Mouse (Mus musculus): Measurements from ENCODE around the gene Vps33b. TPM values are rescaled to one million over a fixed set of nuclear protein-coding genes. Genes with fewer than 3 reads are reported as not detected.

Vps33b gene
- polyA plus RNA-seq, 1 experiment from 2014 or later, result 25.1 TPM

DNA sequence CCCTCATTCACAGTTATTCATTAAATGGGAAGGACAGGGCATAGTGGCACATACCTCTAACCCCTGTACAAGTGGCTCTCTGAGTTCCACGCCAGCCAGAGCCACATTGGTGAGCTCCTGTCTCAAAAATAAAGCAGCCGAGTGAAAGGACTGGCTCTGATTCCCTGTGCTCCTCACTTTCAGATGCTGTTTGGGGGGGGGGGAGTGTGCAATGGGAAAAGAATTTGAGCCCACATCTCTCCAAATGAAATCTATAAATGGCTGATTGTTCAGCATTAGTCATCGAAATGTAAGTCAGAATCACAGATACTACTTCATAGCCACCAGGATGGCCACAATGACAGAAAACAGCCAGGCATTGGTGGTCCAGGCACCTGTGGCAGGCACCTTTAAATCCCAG, 27.6 kb downstream of the Vps33b start:
- 84% methylated on average over 3 of the region's 3 CpGs for WGBS
- Histone ChIP-seq H3K4me1 (replicated peaks) (peaks cover 22% of the 10 kb centered on the region), H3K27ac (no peak overlapping the region), H3K4me2 (replicated peaks) (no peak overlapping the region), H3K9me3 (no peaks in the 10 kb centered on the region), H3K36me3 (peaks cover 7% of the 10 kb centered on the region; the same call in 1 of the 2 replicates), H3K9ac (replicated peaks) (0 out of 2 replicates have a peak overlapping the region, but pooled peaks have one; percentile 23), H3K4me3 (replicated peaks) (no peak overlapping the region), H3K27me3 (no peaks in the 10 kb centered on the region)
- no peak for ATAC-seq

- H3K4me2 ChIP-seq (replicated peaks), result no peak overlapping the region
- H3K4me3 ChIP-seq (replicated peaks), result no peak overlapping the region
- no peaks in the 10 kb centered on the region for H3K9me3 ChIP-seq
- 98% methylated on average over 4 of the region's 4 CpGs for WGBS
- no peak overlapping the region for H3K9ac ChIP-seq (replicated peaks)
- no peak overlapping the region for H3K27ac ChIP-seq
- peaks cover 22% of the 10 kb centered on the region for H3K4me1 ChIP-seq (replicated peaks)
- H3K36me3 ChIP-seq, result peaks cover 7% of the 10 kb centered on the region; the same call in 1 of the 2 replicates
- no peaks in the 10 kb centered on the region for H3K27me3 ChIP-seq
- no peak for ATAC-seq
Observed at GRCm38 (mm10) chr7:80298754-80299153, 29.3 kb downstream of the Vps33b start.

- H3K4me1 ChIP-seq (replicated peaks), result peaks cover 21% of the 10 kb centered on the region
- WGBS, result 93% methylated on average over 3 of the region's 3 CpGs
Observed at GRCm38 (mm10) chr7:80299568-80299967, 30.1 kb downstream of the Vps33b start.

DNA sequence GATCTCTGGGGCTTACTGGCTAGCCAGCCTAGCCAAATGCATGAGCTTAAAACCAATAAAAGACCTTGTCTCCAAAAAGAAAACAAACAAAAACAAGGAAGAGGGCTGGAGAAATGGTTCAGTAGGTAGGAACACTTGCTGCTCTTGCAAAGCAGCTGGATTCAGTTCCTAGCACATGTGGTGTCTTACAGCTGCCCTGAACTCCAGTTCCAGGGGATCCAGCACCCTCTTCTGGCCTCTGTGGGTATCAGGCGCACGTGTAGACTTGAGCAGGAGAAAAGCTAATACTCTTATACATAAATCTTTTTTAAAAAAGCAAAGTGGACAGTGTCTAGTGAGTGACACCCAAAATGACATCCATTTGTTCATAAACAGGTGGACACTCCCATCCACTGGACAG, 32.1 kb downstream of the Vps33b start:
- H3K9me3 ChIP-seq, result no peaks in the 10 kb centered on the region
- no peak overlapping the region for H3K27ac ChIP-seq
- H3K4me3 ChIP-seq (replicated peaks), result no peak overlapping the region
- no peak overlapping the region for H3K4me2 ChIP-seq (replicated peaks)
- H3K36me3 ChIP-seq, result peaks cover 32% of the 10 kb centered on the region
- 87% methylated on average over 2 of the region's 2 CpGs for whole genome bisulfite sequencing
- no peak overlapping the region for H3K9ac ChIP-seq (replicated peaks)
- H3K27me3 ChIP-seq, result no peaks in the 10 kb centered on the region
- ATAC-seq, result no peak
- peaks cover 6% of the 10 kb centered on the region for H3K4me1 ChIP-seq (replicated peaks)

More at GRCm38 (mm10) chr7:80299568-80299967, 30.1 kb downstream of the Vps33b start:
- no peak overlapping the region for H3K27ac ChIP-seq
- H3K36me3 ChIP-seq, result peaks cover 14% of the 10 kb centered on the region
- no peak for ATAC-seq
- no peak overlapping the region for H3K4me3 ChIP-seq (replicated peaks)
- H3K4me2 ChIP-seq (replicated peaks), result no peak overlapping the region
- H3K27me3 ChIP-seq, result no peaks in the 10 kb centered on the region
- no peaks in the 10 kb centered on the region for H3K9me3 ChIP-seq
- no peak overlapping the region for H3K9ac ChIP-seq (replicated peaks)

DNA sequence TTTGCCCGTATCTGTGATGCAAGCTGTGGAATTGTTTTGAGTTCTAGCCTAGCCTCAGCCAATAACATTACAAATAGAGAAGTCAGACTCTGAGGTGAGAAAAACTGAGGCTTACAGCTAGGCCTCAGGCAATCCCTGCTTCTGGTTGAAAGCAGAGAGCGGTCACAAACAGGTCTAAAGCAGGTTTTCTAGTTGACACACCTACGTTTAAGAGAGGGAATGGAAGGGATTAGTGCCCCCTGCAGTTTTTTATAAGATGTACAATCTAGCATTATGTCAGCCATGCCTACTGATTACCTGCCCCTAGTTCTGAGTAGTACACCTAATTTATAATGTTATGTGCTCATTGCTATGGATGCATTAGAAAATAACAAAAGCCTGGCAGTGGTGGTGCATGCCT, 38.3 kb downstream of the Vps33b start:
- Histone ChIP-seq H3K4me3 (replicated peaks) (no peak overlapping the region), H3K9me3 (no peaks in the 10 kb centered on the region), H3K4me1 (replicated peaks) (no peaks in the 10 kb centered on the region), H3K27ac (no peak overlapping the region), H3K4me2 (replicated peaks) (no peak overlapping the region), H3K9ac (replicated peaks) (no peak overlapping the region), H3K36me3 (peaks cover 73% of the 10 kb centered on the region), H3K27me3 (no peaks in the 10 kb centered on the region)
- 84% methylated on average over 3 of the region's 3 CpGs for WGBS
- ATAC-seq, result no peak

DNA sequence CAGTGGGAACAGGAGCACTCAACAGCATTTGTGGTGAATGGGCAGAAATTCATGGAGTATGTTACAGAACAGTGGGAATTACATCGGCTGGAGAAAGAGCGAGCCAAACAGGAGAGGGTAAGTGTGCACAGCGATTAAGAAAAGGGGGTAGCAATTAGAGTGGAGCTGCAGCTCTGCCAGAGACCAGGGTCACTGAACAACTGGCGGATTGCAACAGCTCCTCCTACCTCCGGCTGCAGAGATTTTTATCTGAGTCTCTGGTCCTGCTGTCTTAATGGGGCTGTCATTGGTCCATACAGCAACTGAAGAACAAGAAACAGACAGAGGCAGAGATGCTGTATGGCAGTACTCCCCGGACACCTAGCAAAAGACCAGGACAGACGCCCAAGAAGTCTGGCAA, 41.3 kb downstream of the Vps33b start:
- WGBS, result 88% methylated on average over 7 of the region's 7 CpGs
- Histone ChIP-seq H3K27ac (no peak overlapping the region), H3K4me1 (replicated peaks) (no peaks in the 10 kb centered on the region), H3K27me3 (no peaks in the 10 kb centered on the region), H3K9me3 (no peaks in the 10 kb centered on the region), H3K4me3 (replicated peaks) (no peak overlapping the region), H3K4me2 (replicated peaks) (no peak overlapping the region), H3K9ac (replicated peaks) (no peak overlapping the region), H3K36me3 (peaks cover 85% of the 10 kb centered on the region)
- no peak for ATAC-seq

GRCm38 (mm10) chr7:80315733-80316132, 46.3 kb downstream of the Vps33b start:
- Histone ChIP-seq H3K27ac (no peak overlapping the region), H3K36me3 (peaks cover 83% of the 10 kb centered on the region), H3K9me3 (no peaks in the 10 kb centered on the region), H3K4me3 (replicated peaks) (no peak overlapping the region), H3K4me2 (replicated peaks) (no peak overlapping the region), H3K9ac (replicated peaks) (no peak overlapping the region), H3K27me3 (no peaks in the 10 kb centered on the region), H3K4me1 (replicated peaks) (no peaks in the 10 kb centered on the region)
- no peak for ATAC-seq
- 88% methylated on average over 2 of the region's 2 CpGs for WGBS

DNA sequence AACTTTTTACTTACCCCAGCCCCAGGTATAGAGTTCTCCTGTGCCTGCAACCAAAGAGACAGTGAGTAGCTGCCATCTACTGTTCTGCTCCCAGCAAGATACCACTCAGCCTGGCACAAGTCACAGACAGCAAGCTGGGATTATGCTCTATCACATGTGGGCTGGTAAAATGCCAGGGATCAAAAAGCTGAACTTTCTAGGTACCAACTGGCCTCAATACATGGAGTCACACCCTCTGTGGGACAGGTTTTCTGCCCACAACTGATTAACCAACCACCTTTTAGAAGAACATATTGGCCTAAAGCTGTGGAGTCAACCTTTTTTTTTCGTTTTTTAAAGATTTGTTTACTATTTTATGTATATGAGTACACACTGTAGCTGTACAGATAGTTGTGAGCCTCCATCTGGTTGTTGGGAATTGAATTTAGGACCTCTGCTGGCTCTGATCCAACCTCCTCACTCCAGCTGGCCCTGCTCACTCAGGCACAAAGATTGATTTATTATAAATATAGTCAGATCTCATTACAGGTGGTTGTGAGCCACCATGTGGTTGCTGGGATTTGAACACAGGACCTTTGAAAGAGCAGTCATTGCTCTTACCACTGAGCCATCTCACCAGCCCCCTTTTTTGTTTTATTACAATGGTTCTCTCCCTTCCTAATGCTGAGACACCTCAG, 48.1 kb downstream of the Vps33b start:
- Histone ChIP-seq H3K9ac (replicated peaks) (no peak overlapping the region), H3K36me3 (peaks cover 72% of the 10 kb centered on the region), H3K27ac (no peak overlapping the region), H3K4me3 (replicated peaks) (no peak overlapping the region), H3K27me3 (no peaks in the 10 kb centered on the region), H3K4me1 (replicated peaks) (peaks cover 4% of the 10 kb centered on the region), H3K4me2 (replicated peaks) (no peak overlapping the region), H3K9me3 (no peaks in the 10 kb centered on the region)
- no peak for ATAC-seq
- WGBS, result 70% methylated on average over 1 of the region's 1 CpGs

GRCm38 (mm10) chr7:80318670-80319069, 49.2 kb downstream of the Vps33b start:
- peaks cover 61% of the 10 kb centered on the region for H3K36me3 ChIP-seq
- peaks cover 15% of the 10 kb centered on the region for H3K4me1 ChIP-seq (replicated peaks)
- peak overlapping the region; percentile 41; the same call in 1 of the 2 replicates for H3K9ac ChIP-seq (replicated peaks)
- H3K27ac ChIP-seq, result no peak overlapping the region
- H3K9me3 ChIP-seq, result no peaks in the 10 kb centered on the region
- no peak for ATAC-seq
- no peaks in the 10 kb centered on the region for H3K27me3 ChIP-seq
- no peak overlapping the region for H3K4me2 ChIP-seq (replicated peaks)
- 90% methylated on average over 4 of the region's 4 CpGs for WGBS
- H3K4me3 ChIP-seq (replicated peaks), result no peak overlapping the region

GRCm38 (mm10) chr7:80319846-80320496, 50.5 kb downstream of the Vps33b start:
- H3K4me2 ChIP-seq (replicated peaks), result no peak overlapping the region
- H3K27ac ChIP-seq, result no peak overlapping the region
- ATAC-seq, result no peak
- no peak overlapping the region for H3K4me3 ChIP-seq (replicated peaks)
- H3K27me3 ChIP-seq, result no peaks in the 10 kb centered on the region
- WGBS, result 86% methylated on average over 19 of the region's 19 CpGs
- peaks cover 49% of the 10 kb centered on the region for H3K36me3 ChIP-seq
- peaks cover 17% of the 10 kb centered on the region for H3K4me1 ChIP-seq (replicated peaks)
- H3K9ac ChIP-seq (replicated peaks), result 0 out of 2 replicates have a peak overlapping the region, but pooled peaks have one; percentile 6
- no peaks in the 10 kb centered on the region for H3K9me3 ChIP-seq

DNA sequence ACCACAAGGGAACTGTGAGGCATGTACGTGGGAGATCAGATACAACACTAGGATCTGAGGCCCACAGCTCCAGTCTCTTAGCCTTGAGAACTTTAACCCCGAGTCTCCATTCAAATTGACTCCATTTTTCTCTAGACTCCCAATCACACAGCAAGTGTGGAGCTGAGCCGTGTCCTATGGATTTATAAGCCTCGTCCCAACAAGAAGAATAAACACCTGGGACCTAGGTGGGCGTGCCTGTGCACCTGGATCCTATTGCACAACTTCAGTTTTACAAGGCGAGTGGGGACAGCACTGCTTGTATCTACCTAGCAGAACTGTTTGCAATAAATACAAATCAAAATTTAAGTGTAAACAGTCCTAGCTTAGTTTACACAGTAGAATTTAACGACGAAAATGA, 53.9 kb downstream of the Vps33b start:
- no peak for ATAC-seq
- peaks cover 61% of the 10 kb centered on the region for H3K36me3 ChIP-seq
- 22% methylated on average over 8 of the region's 8 CpGs for WGBS

GRCm38 (mm10) chr7:80324043-80324815, 54.8 kb downstream of the Vps33b start, which contains the start of gene Rccd1:
Gene Rccd1, minus strand, starts transcription at chr7:80324454.
- Histone ChIP-seq H3K27me3 (no peaks in the 10 kb centered on the region), H3K36me3 (peaks cover 63% of the 10 kb centered on the region), H3K4me2 (replicated peaks) (peak within 1 kb of the TSS; percentile 78), H3K27ac (peak within 1 kb of the TSS; percentile 84), H3K4me1 (replicated peaks) (peaks cover 21% of the 10 kb centered on the region), H3K9ac (replicated peaks) (peak within 1 kb of the TSS; percentile 70), H3K9me3 (no peaks in the 10 kb centered on the region), H3K4me3 (replicated peaks) (peak within 1 kb of the TSS; percentile 64)
- ATAC-seq, result peak; percentile 99
- 2% methylated on average over 38 of the region's 38 CpGs for WGBS

More for the DNA sequence above, 53.9 kb downstream of the Vps33b start:
- peak overlapping the region; percentile 78 for H3K4me2 ChIP-seq (replicated peaks)
- H3K27ac ChIP-seq, result peak overlapping the region; percentile 84; the same call in 1 of the 2 replicates
- H3K9ac ChIP-seq (replicated peaks), result peak overlapping the region; percentile 70
- H3K9me3 ChIP-seq, result no peaks in the 10 kb centered on the region
- H3K4me1 ChIP-seq (replicated peaks), result peaks cover 21% of the 10 kb centered on the region
- peak overlapping the region; percentile 64 for H3K4me3 ChIP-seq (replicated peaks)
- no peaks in the 10 kb centered on the region for H3K27me3 ChIP-seq
